Mouse (Mus musculus): ENCODE measurements around the gene Chfr. TPM values are rescaled to one million over a fixed set of nuclear protein-coding genes. Genes with fewer than 3 reads are reported as not detected.

Chfr gene
- total and polyA plus RNA-seq, 2 experiments from 2014 or later: 58.0 to 62.5 TPM

- Histone ChIP-seq H3K36me3 (ENCODE audit: insufficient read depth, low read length) (peaks cover 30% of the 10 kb centered on the region), H3K9me3 (ENCODE audit: low read length) (no peaks in the 10 kb centered on the region), H3K27ac (ENCODE audit: low read depth, low read length) (no peak overlapping the region), H3K4me2 (ENCODE audit: low read depth, low read length, poor library complexity, severe bottlenecking) (no peak overlapping the region), H3K4me3 (ENCODE audit: low read depth, low read length) (no peak overlapping the region), H3K27me3 (ENCODE audit: insufficient read depth, low read length) (no peaks in the 10 kb centered on the region), H3K9ac (replicated peaks; ENCODE audit: low read length, poor library complexity, severe bottlenecking) (no peak overlapping the region), H3K4me1 (ENCODE audit: insufficient read depth, low read length) (peaks cover 21% of the 10 kb centered on the region; the same call in 1 of the 2 replicates)
- TF ChIP-seq CTCF (IDR thresholded peaks at IDR 0.05): no peak
- DNase-seq (ENCODE audit: low spot score): no peak
- WGBS: 97% methylated on average over 19 of the region's 19 CpGs
- no peak for ATAC-seq (ENCODE audit: low FRiP score)
Observed at GRCm38 (mm10) chr5:110102853-110103625, 32.6 kb upstream of the Chfr start.

- H3K36me3 ChIP-seq (ENCODE audit: insufficient read depth, low read length): peaks cover 30% of the 10 kb centered on the region
- no peak overlapping the region for H3K4me3 ChIP-seq (ENCODE audit: low read depth, low read length)
- no peak overlapping the region for H3K4me2 ChIP-seq (ENCODE audit: low read depth, low read length, poor library complexity, severe bottlenecking)
- 94% methylated on average over 27 of the region's 27 CpGs for WGBS
- H3K4me1 ChIP-seq (ENCODE audit: insufficient read depth, low read length): peaks cover 21% of the 10 kb centered on the region; the same call in 1 of the 2 replicates
- no peak overlapping the region for H3K9ac ChIP-seq (replicated peaks; ENCODE audit: low read length, poor library complexity, severe bottlenecking)
- DNase-seq (ENCODE audit: low spot score) (no peak), ATAC-seq (ENCODE audit: low FRiP score) (no peak)
- no peak overlapping the region for H3K27ac ChIP-seq (ENCODE audit: low read depth, low read length)
- H3K27me3 ChIP-seq (ENCODE audit: insufficient read depth, low read length): no peaks in the 10 kb centered on the region
- TF ChIP-seq CTCF (IDR thresholded peaks at IDR 0.05): no peak
- H3K9me3 ChIP-seq (ENCODE audit: low read length): no peaks in the 10 kb centered on the region
Observed at GRCm38 (mm10) chr5:110103901-110104615, 31.6 kb upstream of the Chfr start.

- peaks cover 30% of the 10 kb centered on the region for H3K36me3 ChIP-seq (ENCODE audit: insufficient read depth, low read length)
- no peak overlapping the region for H3K27ac ChIP-seq (ENCODE audit: low read depth, low read length)
- ATAC-seq (ENCODE audit: low FRiP score) (no peak), DNase-seq (ENCODE audit: low spot score) (no peak)
- 96% methylated on average over 36 of the region's 36 CpGs for WGBS
- no peak overlapping the region for H3K4me2 ChIP-seq (ENCODE audit: low read depth, low read length, poor library complexity, severe bottlenecking)
- no peak overlapping the region for H3K9ac ChIP-seq (replicated peaks; ENCODE audit: low read length, poor library complexity, severe bottlenecking)
- peaks cover 21% of the 10 kb centered on the region; the same call in 1 of the 2 replicates for H3K4me1 ChIP-seq (ENCODE audit: insufficient read depth, low read length)
- TF ChIP-seq CTCF (IDR thresholded peaks at IDR 0.05): no peak
- H3K9me3 ChIP-seq (ENCODE audit: low read length): no peaks in the 10 kb centered on the region
- H3K4me3 ChIP-seq (ENCODE audit: low read depth, low read length): no peak overlapping the region
- no peaks in the 10 kb centered on the region for H3K27me3 ChIP-seq (ENCODE audit: insufficient read depth, low read length)
Observed at GRCm38 (mm10) chr5:110104616-110105380, 30.8 kb upstream of the Chfr start.

- DNase-seq (ENCODE audit: low spot score): no peak
- H3K4me1 ChIP-seq (ENCODE audit: insufficient read depth, low read length): peaks cover 16% of the 10 kb centered on the region; the same call in 1 of the 2 replicates
- peaks cover 30% of the 10 kb centered on the region for H3K36me3 ChIP-seq (ENCODE audit: insufficient read depth, low read length)
- no peak overlapping the region for H3K27ac ChIP-seq (ENCODE audit: low read depth, low read length)
- peak overlapping the region; percentile 77; the same call in 1 of the 2 replicates for H3K9ac ChIP-seq (replicated peaks; ENCODE audit: low read length, poor library complexity, severe bottlenecking)
- 93% methylated on average over 26 of the region's 26 CpGs for WGBS
- no peaks in the 10 kb centered on the region for H3K27me3 ChIP-seq (ENCODE audit: insufficient read depth, low read length)
- peak overlapping the region; percentile 57 for H3K4me3 ChIP-seq (ENCODE audit: low read depth, low read length)
- H3K9me3 ChIP-seq (ENCODE audit: low read length): no peaks in the 10 kb centered on the region
- ATAC-seq (ENCODE audit: low FRiP score): no peak
- TF ChIP-seq CTCF (IDR thresholded peaks at IDR 0.05): no peak
- H3K4me2 ChIP-seq (ENCODE audit: low read depth, low read length, poor library complexity, severe bottlenecking): peak overlapping the region; percentile 87
Observed at GRCm38 (mm10) chr5:110106140-110106871, 29.3 kb upstream of the Chfr start.

GRCm38 (mm10) chr5:110106901-110107564, 28.6 kb upstream of the Chfr start:
- H3K9ac ChIP-seq (replicated peaks; ENCODE audit: low read length, poor library complexity, severe bottlenecking): peak overlapping the region; percentile 77
- WGBS: 17% methylated on average over 40 of the region's 41 CpGs
- TF ChIP-seq CTCF (IDR thresholded peaks at IDR 0.05): 0 out of 2 replicates have a peak, but pooled peaks have one; percentile 1
- H3K4me3 ChIP-seq (ENCODE audit: low read depth, low read length): peak overlapping the region; percentile 57
- peaks cover 30% of the 10 kb centered on the region for H3K36me3 ChIP-seq (ENCODE audit: insufficient read depth, low read length)
- DNase-seq (ENCODE audit: low spot score) (no peak), ATAC-seq (ENCODE audit: low FRiP score) (peak; percentile 9)
- peak overlapping the region; percentile 87 for H3K4me2 ChIP-seq (ENCODE audit: low read depth, low read length, poor library complexity, severe bottlenecking)
- peaks cover 11% of the 10 kb centered on the region; the same call in 1 of the 2 replicates for H3K4me1 ChIP-seq (ENCODE audit: insufficient read depth, low read length)
- H3K9me3 ChIP-seq (ENCODE audit: low read length): no peaks in the 10 kb centered on the region
- no peaks in the 10 kb centered on the region for H3K27me3 ChIP-seq (ENCODE audit: insufficient read depth, low read length)
- peak overlapping the region; percentile 93 for H3K27ac ChIP-seq (ENCODE audit: low read depth, low read length)

Data from midbrain, postnatal 0 days (tissue).